Comparison of ENCODE assay signal across 8 mouse cellular contexts in the genomic region with DNA sequence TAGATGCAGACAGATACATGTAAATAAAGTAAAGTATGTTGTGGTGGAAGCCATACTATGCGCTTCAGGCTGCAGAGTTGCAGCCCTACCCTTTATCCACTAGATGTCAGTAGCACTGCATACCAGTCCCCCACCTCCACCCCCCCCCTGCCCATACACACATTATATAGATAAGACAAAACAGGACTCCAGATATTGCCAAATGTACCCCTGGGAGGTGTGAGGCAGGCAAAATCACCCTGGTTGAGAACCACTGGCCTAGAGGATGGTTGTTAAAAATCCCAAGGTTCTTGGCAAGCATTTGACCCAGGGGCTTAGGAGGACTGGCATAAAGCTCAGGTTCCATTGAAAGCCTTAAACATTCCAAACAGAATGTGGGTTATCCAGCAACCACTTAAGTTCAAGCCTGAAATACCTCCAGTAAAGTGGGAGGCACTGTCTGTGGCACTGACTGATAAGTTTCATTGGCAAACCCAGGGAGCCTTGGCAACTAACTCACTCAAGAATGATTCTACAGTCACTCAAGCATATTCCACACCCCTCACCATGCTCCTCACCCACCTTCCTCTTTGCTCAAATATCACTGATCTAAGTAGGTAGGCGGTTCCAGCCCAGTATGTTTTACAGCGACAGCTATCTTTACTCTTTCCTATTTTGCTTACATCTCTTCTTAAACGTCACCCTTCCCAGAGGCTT. TPM values are rescaled to one million over a fixed set of nuclear protein-coding genes. Genes with fewer than 3 reads are reported as not detected.
DNase-seq lines count a peak whose midpoint lies in the region; ATAC-seq and TF ChIP-seq lines count a peak whose summit lies in the region.

No protein-coding gene starts in this region.

- peaks cover 4% of the 10 kb centered on the region for H3K4me1 ChIP-seq in kidney, embryonic 14.5 days (ENCODE audit: control insufficient read depth, insufficient read depth, low read length)
- no peaks in the 10 kb centered on the region for H3K4me1 ChIP-seq in small intestine, adult 2 months (ENCODE audit: control insufficient read depth, insufficient read depth, insufficient read length, low read length)

- ATAC-seq in kidney, embryonic 14.5 days (ENCODE audit: low FRiP score, low TSS enrichment): no peak; the same call in 1 of the 2 replicates

- intact Hi-C loops in left cerebral cortex, postnatal 25 days (cut with DNase I): loop anchor here (1.0 kb wide), 2 partner anchors 83 to 145 kb away; no protein-coding TSS in a partner anchor

- H3K4me3 ChIP-seq in kidney, embryonic 14.5 days (ENCODE audit: low read length): peak overlapping the region; percentile 81
- no peak overlapping the region for H3K4me3 ChIP-seq in small intestine, adult 2 months (ENCODE audit: low read depth, low read length)

- 8% methylated on average over 4 of the region's 4 CpGs for WGBS in kidney, embryonic 14.5 days
- WGBS in small intestine, adult 2 months: 3% methylated on average over 4 of the region's 4 CpGs

- DNase-seq in left cerebral cortex, postnatal 25 days (ENCODE audit: low spot score in 2 of 2): peak; percentile 52 to 86
- no peak for DNase-seq in left cerebral cortex, adult 18-20 months (ENCODE audit: low spot score in 2 of 2)
- peak; percentile 53 for DNase-seq in cerebellum, adult 9-11 months
- DNase-seq in heart, adult 18-20 months: peak; percentile 25 to 64
- peak; percentile 38 for DNase-seq in lung, postnatal 14 days
- no peak for DNase-seq in urinary bladder, postnatal 36 days (ENCODE audit: low spot score in 2 of 2)

- TF ChIP-seq POLR2A in small intestine, adult 2 months (IDR thresholded peaks at IDR 0.05; ENCODE audit: low read depth, low read length): no peak

- TF ChIP-seq CTCF in small intestine, adult 2 months (IDR thresholded peaks at IDR 0.05; ENCODE audit: extremely low read depth, insufficient read length, insufficient replicate concordance, low read depth, low read length): peak; percentile 83; the same call in 1 of the 2 replicates

- peak overlapping the region; percentile 75; the same call in 1 of the 2 replicates for H3K9ac ChIP-seq in kidney, embryonic 14.5 days (ENCODE audit: low read depth, low read length)

- peak overlapping the region; percentile 70 for H3K4me2 ChIP-seq in kidney, embryonic 14.5 days (replicated peaks; ENCODE audit: low read depth, low read length)

- H3K27me3 ChIP-seq in kidney, embryonic 14.5 days (ENCODE audit: control insufficient read depth, insufficient read depth, low read length): no peaks in the 10 kb centered on the region
- H3K27me3 ChIP-seq in small intestine, adult 2 months (ENCODE audit: control insufficient read depth, insufficient read depth, low read length): no peaks in the 10 kb centered on the region

- H3K27ac ChIP-seq in kidney, embryonic 14.5 days (ENCODE audit: low read depth, low read length): 0 out of 2 replicates have a peak overlapping the region, but pooled peaks have one; percentile 8
- H3K27ac ChIP-seq in small intestine, adult 2 months (ENCODE audit: insufficient read depth, low read depth, low read length): no peak overlapping the region

- H3K36me3 ChIP-seq in kidney, embryonic 14.5 days (ENCODE audit: control insufficient read depth, insufficient read depth, low read length): peaks cover 18% of the 10 kb centered on the region
- peaks cover 7% of the 10 kb centered on the region for H3K36me3 ChIP-seq in small intestine, adult 2 months (ENCODE audit: control insufficient read depth, insufficient read depth, low read length)

- no peaks in the 10 kb centered on the region for H3K9me3 ChIP-seq in kidney, embryonic 14.5 days (ENCODE audit: control insufficient read depth, low read length)

RNA-seq across cellular contexts. Expression of gene Akap8l, which starts 1.2 kb away (rescaled TPM):
- 100 to 1,000 TPM; 179 to 230 TPM for total RNA-seq in left cerebral cortex, postnatal 25 days (2021)
- 100 to 1,000 TPM; 183 to 219 TPM for total RNA-seq in left cerebral cortex, adult 18-20 months (2021)
- total RNA-seq in heart, adult 18-20 months (2021): 10 to 100 TPM; 39.1 to 44.6 TPM
- 81.7 and 93.7 TPM in 2 replicates for polyA plus RNA-seq in kidney, embryonic 14.5 days (2014; fragmentation: Nextera tagmentation; extraction: Ambion mirVana)
- polyA plus RNA-seq in small intestine, adult 2 months (2012; rRNA removed): 42.3 and 83.7 TPM in 2 replicates

RNA-seq across cellular contexts. Expression of gene Akap8, which starts 28.1 kb away (rescaled TPM):
- 10 to 100 TPM; 71.1 to 94.8 TPM for total RNA-seq in left cerebral cortex, postnatal 25 days (2021)
- total RNA-seq in left cerebral cortex, adult 18-20 months (2021): 10 to 100 TPM; 81.2 to 87.6 TPM
- total RNA-seq in heart, adult 18-20 months (2021): 10 to 100 TPM; 40.2 to 44.3 TPM
- polyA plus RNA-seq in kidney, embryonic 14.5 days (2014; fragmentation: Nextera tagmentation; extraction: Ambion mirVana): 60.6 and 62.7 TPM in 2 replicates
- 23.5 and 28.6 TPM in 2 replicates for polyA plus RNA-seq in small intestine, adult 2 months (2012; rRNA removed)

RNA-seq across cellular contexts. Expression of gene Wiz, which starts 40.1 kb away (rescaled TPM):
- total RNA-seq in left cerebral cortex, postnatal 25 days (2021): 10 to 100 TPM; 55.0 to 56.7 TPM
- total RNA-seq in left cerebral cortex, adult 18-20 months (2021): 10 to 100 TPM; 46.0 to 47.9 TPM
- total RNA-seq in heart, adult 18-20 months (2021): 10 to 100 TPM; 15.0 to 19.0 TPM
- polyA plus RNA-seq in kidney, embryonic 14.5 days (2014; fragmentation: Nextera tagmentation; extraction: Ambion mirVana): 26.6 and 37.2 TPM in 2 replicates
- 15.5 and 26.1 TPM in 2 replicates for polyA plus RNA-seq in small intestine, adult 2 months (2012; rRNA removed)

RNA-seq across cellular contexts. Expression of gene Rasal3, which starts 54.2 kb away (rescaled TPM):
- 1 to 10 TPM; 3.9 to 4.1 TPM for total RNA-seq in left cerebral cortex, postnatal 25 days (2021)
- 1 to 10 TPM; 3.3 to 4.6 TPM for total RNA-seq in left cerebral cortex, adult 18-20 months (2021)
- 1 to 10 TPM in 1 of 2 experiments, under 1 TPM in 1; 0.97 to 4.4 TPM for total RNA-seq in heart, adult 18-20 months (2021)
- 0.20 and 0.26 TPM in 2 replicates for polyA plus RNA-seq in kidney, embryonic 14.5 days (2014; fragmentation: Nextera tagmentation; extraction: Ambion mirVana)
- polyA plus RNA-seq in small intestine, adult 2 months (2012; rRNA removed): 10.3 and 16.0 TPM in 2 replicates

Comparison
In these comparisons a context has a peak if more than half of its experiments do, and no peak if none do; other contexts are left out.
1. DNase-seq: peak in left cerebral cortex, postnatal 25 days (2 of 2), cerebellum, adult 9-11 months (single experiment), heart, adult 18-20 months (2 of 2) and lung, postnatal 14 days (single experiment); none in left cerebral cortex, adult 18-20 months (0 of 2) and urinary bladder, postnatal 36 days (0 of 2).